Comparison of ENCODE assay signal across 25 mouse cellular contexts in the genomic region with DNA sequence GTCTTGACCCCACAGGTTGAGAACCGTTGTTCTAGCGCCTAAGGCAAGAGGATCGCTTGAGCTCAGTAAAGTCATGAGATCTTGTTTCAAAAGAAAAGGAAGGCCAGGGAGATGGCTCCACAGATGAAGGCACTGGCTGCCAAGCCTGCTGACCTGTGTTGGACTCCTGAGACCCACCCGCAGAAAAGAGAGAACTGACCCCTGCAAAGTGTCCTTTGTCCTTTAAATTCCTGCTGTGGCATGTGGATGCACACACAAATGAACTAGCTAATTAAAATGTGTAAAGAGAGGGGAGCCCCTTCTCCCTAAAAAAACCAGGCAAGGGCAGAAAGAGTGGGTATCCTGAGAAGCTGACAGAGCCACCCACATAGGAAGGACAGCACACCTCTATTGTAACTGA. TPM values are rescaled to one million over a fixed set of nuclear protein-coding genes. Genes with fewer than 3 reads are reported as not detected.
DNase-seq lines count a peak whose midpoint lies in the region; ATAC-seq and TF ChIP-seq lines count a peak whose summit lies in the region.
"Had no signal": no experiment of that assay in that cellular context is flagged by ENCODE, and none has a peak within 500 bp of the region (broad histone marks: within the 10 kb centered on the region; RNA-seq: fewer than 3 reads in every experiment).

No protein-coding gene starts in this region.

- H3K4me2 ChIP-seq in hindbrain, postnatal 0 days (ENCODE audit: low read depth, low read length): no peak overlapping the region
- H3K4me2 ChIP-seq in lung, postnatal 0 days (replicated peaks; ENCODE audit: low read depth, low read length): no peak overlapping the region
- H3K4me2 ChIP-seq: heart, embryonic 12.5 days; hindbrain, embryonic 13.5 days; limb, embryonic 13.5 days; liver, embryonic 15.5 days had no signal

- TF ChIP-seq EP300 in lung, postnatal 0 days (IDR thresholded peaks at IDR 0.05): no peak

- H3K36me3 ChIP-seq in hindbrain, embryonic 10.5 days: no peaks in the 10 kb centered on the region
- no peaks in the 10 kb centered on the region for H3K36me3 ChIP-seq in hindbrain, postnatal 0 days (ENCODE audit: insufficient read depth, low read length)
- no peaks in the 10 kb centered on the region for H3K36me3 ChIP-seq in lung, postnatal 0 days (ENCODE audit: insufficient read depth, low read length)
- H3K36me3 ChIP-seq: G1E; heart, embryonic 12.5 days; hindbrain, embryonic 13.5 days; limb, embryonic 13.5 days; liver, embryonic 15.5 days had no signal

- no peak overlapping the region for H3K4me3 ChIP-seq in hindbrain, embryonic 10.5 days
- H3K4me3 ChIP-seq in hindbrain, postnatal 0 days (ENCODE audit: low read length): no peak overlapping the region
- no peak overlapping the region for H3K4me3 ChIP-seq in lung, postnatal 0 days (ENCODE audit: low read depth, low read length)
- H3K4me3 ChIP-seq: heart, embryonic 12.5 days; hindbrain, embryonic 13.5 days; limb, embryonic 13.5 days had no signal

- no peaks in the 10 kb centered on the region for H3K27me3 ChIP-seq in hindbrain, embryonic 10.5 days (ENCODE audit: insufficient read depth, poor library complexity, severe bottlenecking)
- H3K27me3 ChIP-seq in hindbrain, postnatal 0 days (ENCODE audit: insufficient read depth, low read length): no peaks in the 10 kb centered on the region
- H3K27me3 ChIP-seq in lung, postnatal 0 days (replicated peaks; ENCODE audit: insufficient read depth, low read length): no peaks in the 10 kb centered on the region

- ATAC-seq in hindbrain, postnatal 0 days: no peak
- ATAC-seq in lung, postnatal 0 days: no peak
- ATAC-seq: activated CD4-positive, CD25-positive, alpha-beta regulatory T cell, adult 4 months; midbrain, embryonic 16.5 days had no signal

- H3K27ac ChIP-seq in hindbrain, embryonic 10.5 days: 0 out of 2 replicates have a peak overlapping the region, but pooled peaks have one; percentile 12
- H3K27ac ChIP-seq in hindbrain, postnatal 0 days: no peak overlapping the region
- H3K27ac ChIP-seq in lung, postnatal 0 days (ENCODE audit: low read length): peak overlapping the region; percentile 72
- H3K27ac ChIP-seq: hindbrain, embryonic 13.5 days; limb, embryonic 13.5 days; liver, embryonic 15.5 days had no signal

- H3K9me3 ChIP-seq in hindbrain, embryonic 10.5 days: no peaks in the 10 kb centered on the region
- no peaks in the 10 kb centered on the region for H3K9me3 ChIP-seq in hindbrain, postnatal 0 days (ENCODE audit: low read length)
- no peaks in the 10 kb centered on the region for H3K9me3 ChIP-seq in lung, postnatal 0 days (ENCODE audit: low read length)
- H3K9me3 ChIP-seq: G1E; heart, embryonic 12.5 days; hindbrain, embryonic 13.5 days; limb, embryonic 13.5 days; liver, embryonic 15.5 days had no signal

- 24% methylated on average over 4 of the region's 4 CpGs for WGBS in hindbrain, embryonic 10.5 days
- WGBS in hindbrain, postnatal 0 days: 23% methylated on average over 4 of the region's 4 CpGs
- WGBS in lung, postnatal 0 days: 51% methylated on average over 4 of the region's 4 CpGs

- TF ChIP-seq CTCF in hindbrain, postnatal 0 days (IDR thresholded peaks at IDR 0.05; ENCODE audit: low read depth): no peak
- no peak for TF ChIP-seq CTCF in lung, postnatal 0 days (IDR thresholded peaks at IDR 0.05)

- peaks cover 15% of the 10 kb centered on the region for H3K4me1 ChIP-seq in hindbrain, embryonic 10.5 days (replicated peaks)
- no peaks in the 10 kb centered on the region for H3K4me1 ChIP-seq in hindbrain, postnatal 0 days (ENCODE audit: insufficient read depth, low read length)
- H3K4me1 ChIP-seq in lung, postnatal 0 days (ENCODE audit: insufficient read depth, low read depth, low read length): no peaks in the 10 kb centered on the region
- H3K4me1 ChIP-seq: heart, embryonic 12.5 days; hindbrain, embryonic 13.5 days; limb, embryonic 13.5 days; liver, embryonic 15.5 days had no signal

- H3K9ac ChIP-seq in hindbrain, postnatal 0 days (replicated peaks; ENCODE audit: low read length): no peak overlapping the region
- H3K9ac ChIP-seq in lung, postnatal 0 days (replicated peaks; ENCODE audit: low read depth): no peak overlapping the region
- H3K9ac ChIP-seq: heart, embryonic 12.5 days; hindbrain, embryonic 13.5 days; limb, embryonic 13.5 days; liver, embryonic 15.5 days had no signal

- DNase-seq in hindbrain, embryonic 10.5 days (ENCODE audit: low spot score): no peak
- no peak for DNase-seq in hindbrain, postnatal 0 days (ENCODE audit: low spot score)
- DNase-seq in lung, postnatal 0 days (ENCODE audit: low spot score): no peak
- DNase-seq in lung, postnatal 10 days: no peak
- peak; percentile 73 for DNase-seq in kidney, adult 9 months
- DNase-seq in kidney, postnatal 36 days: peak; percentile 52 to 65
- DNase-seq in thymus, postnatal 0 days (ENCODE audit: low spot score): no peak
- DNase-seq in ovary, postnatal 36 days (ENCODE audit: low spot score): no peak
- DNase-seq: adrenal gland, postnatal 25 days; cerebellum, adult 11-12 months; cerebellum, postnatal 25 days; embryo, embryonic 11 days; gastrocnemius, postnatal 10 days; heart, postnatal 14 days; right cerebral cortex, postnatal 4 days; thymus, postnatal 14 days had no signal

RNA-seq across cellular contexts. Expression of a gene that starts 0.4 kb away (rescaled TPM):
- 0.38 and 0.86 TPM in 2 replicates for polyA plus RNA-seq in hindbrain, embryonic 10.5 days (2016; fragmentation: Nextera tagmentation; extraction: Ambion mirVana)
- total RNA-seq in hindbrain, postnatal 0 days (2014; rRNA removed): 0.90 TPM in 1 of 2 replicates, not detected in the other
- 0.26 and 0.69 TPM in 2 replicates for polyA plus RNA-seq in hindbrain, postnatal 0 days (2015; fragmentation: Nextera tagmentation; extraction: Ambion mirVana)
- 824 and 832 TPM in 2 replicates for polyA plus RNA-seq in lung, postnatal 0 days (2015; fragmentation: Nextera tagmentation; extraction: Ambion mirVana)
- 11.1 and 11.3 TPM in 2 replicates for polyA plus RNA-seq in thymus, postnatal 0 days (2015; fragmentation: Nextera tagmentation; extraction: Ambion mirVana)
- total RNA-seq: layer of hippocampus, adult 18-20 months; layer of hippocampus, postnatal 25 days had no signal
- polyA plus RNA-seq: heart, embryonic 12.5 days had no signal

RNA-seq across cellular contexts. Expression of a gene that starts 18.1 kb away (rescaled TPM):
- polyA plus RNA-seq in hindbrain, embryonic 10.5 days (2016; fragmentation: Nextera tagmentation; extraction: Ambion mirVana): 83.2 and 94.9 TPM in 2 replicates
- 71.2 and 76.4 TPM in 2 replicates for total RNA-seq in hindbrain, postnatal 0 days (2014; rRNA removed)
- 50.5 and 57.6 TPM in 2 replicates for polyA plus RNA-seq in hindbrain, postnatal 0 days (2015; fragmentation: Nextera tagmentation; extraction: Ambion mirVana)
- polyA plus RNA-seq in lung, postnatal 0 days (2015; fragmentation: Nextera tagmentation; extraction: Ambion mirVana): 74.8 and 84.3 TPM in 2 replicates
- 96.9 and 101 TPM in 2 replicates for polyA plus RNA-seq in thymus, postnatal 0 days (2015; fragmentation: Nextera tagmentation; extraction: Ambion mirVana)

RNA-seq across cellular contexts. Expression of a gene that starts 18.7 kb away (rescaled TPM):
- polyA plus RNA-seq in hindbrain, embryonic 10.5 days (2016; fragmentation: Nextera tagmentation; extraction: Ambion mirVana): 1.3 and 1.5 TPM in 2 replicates
- total RNA-seq in hindbrain, postnatal 0 days (2014; rRNA removed): 24.7 and 37.0 TPM in 2 replicates
- 8.0 and 8.2 TPM in 2 replicates for polyA plus RNA-seq in hindbrain, postnatal 0 days (2015; fragmentation: Nextera tagmentation; extraction: Ambion mirVana)
- 3.8 TPM in 2 replicates for polyA plus RNA-seq in lung, postnatal 0 days (2015; fragmentation: Nextera tagmentation; extraction: Ambion mirVana)
- 0.03 TPM in 1 of 2 replicates, not detected in the other for polyA plus RNA-seq in thymus, postnatal 0 days (2015; fragmentation: Nextera tagmentation; extraction: Ambion mirVana)
- polyA plus RNA-seq: activated CD4-positive, CD25-positive, alpha-beta regulatory T cell, adult 4 months; G1E had no signal

RNA-seq across cellular contexts. Expression of a gene that starts 23.2 kb away (rescaled TPM):
- 133 and 161 TPM in 2 replicates for polyA plus RNA-seq in hindbrain, embryonic 10.5 days (2016; fragmentation: Nextera tagmentation; extraction: Ambion mirVana)
- total RNA-seq in hindbrain, postnatal 0 days (2014; rRNA removed): 26.3 and 30.0 TPM in 2 replicates
- polyA plus RNA-seq in hindbrain, postnatal 0 days (2015; fragmentation: Nextera tagmentation; extraction: Ambion mirVana): 17.6 and 18.7 TPM in 2 replicates
- 13.5 and 17.5 TPM in 2 replicates for polyA plus RNA-seq in lung, postnatal 0 days (2015; fragmentation: Nextera tagmentation; extraction: Ambion mirVana)
- polyA plus RNA-seq in thymus, postnatal 0 days (2015; fragmentation: Nextera tagmentation; extraction: Ambion mirVana): 104 and 118 TPM in 2 replicates

RNA-seq across cellular contexts. Expression of a gene that starts 39.9 kb away (rescaled TPM):
- polyA plus RNA-seq in hindbrain, embryonic 10.5 days (2016; fragmentation: Nextera tagmentation; extraction: Ambion mirVana): 0.09 TPM in 1 of 2 replicates, not detected in the other
- total RNA-seq in hindbrain, postnatal 0 days (2014; rRNA removed): 0.05 TPM in 1 of 2 replicates, not detected in the other
- polyA plus RNA-seq in hindbrain, postnatal 0 days (2015; fragmentation: Nextera tagmentation; extraction: Ambion mirVana): 0.06 TPM in 1 of 2 replicates, not detected in the other
- 0.72 and 1.2 TPM in 2 replicates for polyA plus RNA-seq in lung, postnatal 0 days (2015; fragmentation: Nextera tagmentation; extraction: Ambion mirVana)
- 16.3 and 17.7 TPM in 2 replicates for polyA plus RNA-seq in thymus, postnatal 0 days (2015; fragmentation: Nextera tagmentation; extraction: Ambion mirVana)
- total RNA-seq: G1E; layer of hippocampus, adult 18-20 months had no signal
- polyA plus RNA-seq: G1E; heart, embryonic 12.5 days; hindbrain, embryonic 13.5 days; midbrain, embryonic 16.5 days had no signal

Comparison
In these comparisons a context has a peak if more than half of its experiments do, and no peak if none do; other contexts are left out.
1. DNase-seq: peak in kidney, adult 9 months (single experiment) and kidney, postnatal 36 days (2 of 2); none in hindbrain, embryonic 10.5 days (single experiment), hindbrain, postnatal 0 days (single experiment), lung, postnatal 0 days (single experiment), lung, postnatal 10 days (single experiment), thymus, postnatal 0 days (single experiment) and ovary, postnatal 36 days (single experiment).
2. RNA of a gene that starts 0.4 kb away (polyA plus RNA-seq): 824 to 832 TPM in lung, postnatal 0 days; 11.1 to 11.3 TPM in thymus, postnatal 0 days, 0.38 to 0.86 TPM in hindbrain, embryonic 10.5 days and 0.26 to 0.69 TPM in hindbrain, postnatal 0 days; every median in the first group is over 10 times any median in the second.